Mouse (Mus musculus): ENCODE results near the gene Cfi. TPM values are rescaled to one million over a fixed set of nuclear protein-coding genes. Genes with fewer than 3 reads are reported as not detected.

The Cfi gene
- total RNA-seq, 2 experiments from 2014 or later, result not detected

GRCm38 (mm10) chr3:129923581-129923980 is 87.9 kb downstream of the Cfi start:
- no peak for DNase-seq (ENCODE audit: low spot score in 2 of 2)

Other genes starting within 250 kb of the Cfi start
- gene Egf, start 80.6 kb upstream of the Cfi start, total RNA-seq (2021), result 1 to 10 TPM in 1 of 2 experiments, under 1 TPM in 1; 0.82 to 1.3 TPM
- gene Lrit3, start 31.9 kb upstream of the Cfi start, total RNA-seq (2021), result not detected
- under 1 TPM; 0.40 to 0.77 TPM for gene Rrh, start 13.3 kb upstream of the Cfi start, total RNA-seq (2021)
- gene Gar1, start 4.5 kb upstream of the Cfi start, total RNA-seq (2021), result 10 to 100 TPM; 37.3 to 46.1 TPM
- 10 to 100 TPM; 16.9 to 22.9 TPM for gene Pla2g12a, start 42.7 kb downstream of the Cfi start, total RNA-seq (2021)
- 1 to 10 TPM; 5.3 to 7.8 TPM for gene Casp6, start 65.5 kb downstream of the Cfi start, total RNA-seq (2021)
- 1 to 10 TPM; 1.0 to 2.4 TPM for gene Mcub, start 134.3 kb downstream of the Cfi start, total RNA-seq (2021)
- gene Sec24b, start 225.7 kb downstream of the Cfi start, total RNA-seq (2021), result 10 to 100 TPM; 51.0 to 54.2 TPM